In the genomic region with DNA sequence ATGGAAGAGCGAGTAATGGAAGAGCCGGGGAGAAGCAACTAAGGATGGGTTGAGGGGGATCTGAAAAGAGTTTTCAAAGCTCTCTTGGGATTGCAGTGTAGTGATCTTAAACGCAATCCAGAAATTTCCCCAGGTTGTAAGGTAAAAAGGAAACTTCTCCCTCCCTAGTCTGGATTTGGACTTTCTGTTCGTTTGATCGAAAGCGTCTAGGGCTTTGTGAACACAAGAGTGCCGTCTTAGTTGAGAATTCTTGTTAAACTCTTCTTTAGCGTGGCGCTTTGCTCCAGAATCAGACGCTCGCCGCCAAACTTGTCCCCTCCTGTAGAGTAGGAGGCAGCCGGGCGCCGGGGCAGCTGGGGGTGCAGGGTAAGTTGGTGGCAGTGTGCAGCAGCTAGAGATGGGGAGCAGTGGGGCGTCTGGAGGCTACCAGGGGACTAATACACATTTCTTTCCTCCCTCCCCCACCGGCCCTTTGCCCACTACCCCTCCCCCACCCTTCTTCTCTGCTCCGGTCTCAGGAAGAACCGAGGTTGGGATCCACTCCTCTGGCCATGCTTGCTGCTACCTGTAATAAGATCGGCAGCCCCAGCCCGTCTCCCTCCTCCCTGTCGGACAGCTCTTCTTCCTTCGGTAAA, we compare ENCODE assay signal across 8 mouse cellular contexts. TPM values are rescaled to one million over a fixed set of nuclear protein-coding genes. Genes with fewer than 3 reads are reported as not detected.
DNase-seq lines count a peak whose midpoint lies in the region; ATAC-seq and TF ChIP-seq lines count a peak whose summit lies in the region.
"Had no signal": no experiment of that assay in that cellular context is flagged by ENCODE, and none has a peak within 500 bp of the region (broad histone marks: within the 10 kb centered on the region; RNA-seq: fewer than 3 reads in every experiment).

No protein-coding gene starts in this region.

- DNase-seq in lung, adult 18-20 months = no peak
- no peak for DNase-seq in limb, embryonic 14.5 days (ENCODE audit: low spot score)
- DNase-seq in right cerebral cortex, adult 18-20 months = no peak
- no peak for DNase-seq in left cerebral cortex, postnatal 36 days (ENCODE audit: low spot score in 2 of 2)
- DNase-seq: kidney, adult 9 months had no signal

- WGBS in lung, embryonic 16.5 days = under 1% methylated on average over 23 of the region's 23 CpGs
- WGBS in forebrain, embryonic 15.5 days = under 1% methylated on average over 23 of the region's 23 CpGs
- 1% methylated on average over 23 of the region's 23 CpGs for WGBS in limb, embryonic 14.5 days
- 3% methylated on average over 23 of the region's 23 CpGs for WGBS in stomach, embryonic 14.5 days

- no peaks in the 10 kb centered on the region for H3K9me3 ChIP-seq in lung, embryonic 16.5 days (ENCODE audit: control insufficient read depth, low read length)
- H3K9me3 ChIP-seq in forebrain, embryonic 15.5 days = no peaks in the 10 kb centered on the region
- no peaks in the 10 kb centered on the region for H3K9me3 ChIP-seq in limb, embryonic 14.5 days (ENCODE audit: control insufficient read depth, low read length)
- H3K9me3 ChIP-seq in stomach, embryonic 14.5 days (ENCODE audit: control insufficient read depth, low read depth, low read length) = no peaks in the 10 kb centered on the region

- intact Hi-C loops in left cerebral cortex, postnatal 36 days (cut with DNase I) = loop anchor here (2.0 to 5.0 kb wide), 2 partner anchors 389 to 791 kb away; no protein-coding TSS in a partner anchor

- peaks cover 85% of the 10 kb centered on the region for H3K27me3 ChIP-seq in lung, embryonic 16.5 days (ENCODE audit: control insufficient read depth, insufficient read depth, low read depth, low read length)
- peaks cover 40% of the 10 kb centered on the region for H3K27me3 ChIP-seq in forebrain, embryonic 15.5 days
- peaks cover 92% of the 10 kb centered on the region for H3K27me3 ChIP-seq in limb, embryonic 14.5 days (ENCODE audit: control insufficient read depth, insufficient read depth, low read length)
- peaks cover 67% of the 10 kb centered on the region for H3K27me3 ChIP-seq in stomach, embryonic 14.5 days (ENCODE audit: control insufficient read depth, insufficient read depth, low read length)

- no peak for TF ChIP-seq POLR2A in limb, embryonic 14.5 days (IDR thresholded peaks at IDR 0.05; ENCODE audit: borderline replicate concordance, extremely low read depth, insufficient read depth, insufficient read length)

- peak overlapping the region; percentile 33 for H3K4me3 ChIP-seq in lung, embryonic 16.5 days (ENCODE audit: low read length)
- peak overlapping the region; percentile 50 for H3K4me3 ChIP-seq in forebrain, embryonic 15.5 days
- H3K4me3 ChIP-seq in limb, embryonic 14.5 days (replicated peaks; ENCODE audit: low read length) = peak overlapping the region; percentile 42
- peak overlapping the region; percentile 22 for H3K4me3 ChIP-seq in stomach, embryonic 14.5 days (ENCODE audit: low read depth, low read length)

- no peaks in the 10 kb centered on the region for H3K36me3 ChIP-seq in lung, embryonic 16.5 days (ENCODE audit: control insufficient read depth, insufficient read depth, low read length)
- no peaks in the 10 kb centered on the region for H3K36me3 ChIP-seq in forebrain, embryonic 15.5 days
- H3K36me3 ChIP-seq in limb, embryonic 14.5 days (ENCODE audit: control insufficient read depth, insufficient read depth, low read length) = no peaks in the 10 kb centered on the region
- no peaks in the 10 kb centered on the region for H3K36me3 ChIP-seq in stomach, embryonic 14.5 days (ENCODE audit: control insufficient read depth, insufficient read depth, low read length)

- H3K27ac ChIP-seq in lung, embryonic 16.5 days (ENCODE audit: low read length) = no peak overlapping the region
- H3K27ac ChIP-seq in forebrain, embryonic 15.5 days (replicated peaks) = peak overlapping the region; percentile 66
- H3K27ac ChIP-seq in limb, embryonic 14.5 days (replicated peaks; ENCODE audit: low read depth, low read length) = no peak overlapping the region
- no peak overlapping the region for H3K27ac ChIP-seq in stomach, embryonic 14.5 days (ENCODE audit: low read length)

- H3K4me2 ChIP-seq in lung, embryonic 16.5 days (ENCODE audit: low read depth, low read length) = peak overlapping the region; percentile 55
- peak overlapping the region; percentile 76 for H3K4me2 ChIP-seq in forebrain, embryonic 15.5 days (replicated peaks)
- H3K4me2 ChIP-seq in limb, embryonic 14.5 days (replicated peaks; ENCODE audit: low read depth, low read length, severe bottlenecking) = peak overlapping the region; percentile 46
- H3K4me2 ChIP-seq in stomach, embryonic 14.5 days (replicated peaks; ENCODE audit: low read depth, low read length) = peak overlapping the region; percentile 32

- no peak overlapping the region for H3K9ac ChIP-seq in lung, embryonic 16.5 days (ENCODE audit: low read length)
- H3K9ac ChIP-seq in forebrain, embryonic 15.5 days (replicated peaks) = peak overlapping the region; percentile 42
- peak overlapping the region; percentile 43; the same call in 1 of the 2 replicates for H3K9ac ChIP-seq in limb, embryonic 14.5 days (ENCODE audit: low read depth, low read length, severe bottlenecking)
- no peak overlapping the region for H3K9ac ChIP-seq in stomach, embryonic 14.5 days (replicated peaks; ENCODE audit: low read depth, low read length)

- peaks cover 18% of the 10 kb centered on the region for H3K4me1 ChIP-seq in lung, embryonic 16.5 days (replicated peaks; ENCODE audit: control insufficient read depth, insufficient read depth, low read length)
- peaks cover 43% of the 10 kb centered on the region for H3K4me1 ChIP-seq in forebrain, embryonic 15.5 days
- peaks cover 5% of the 10 kb centered on the region for H3K4me1 ChIP-seq in limb, embryonic 14.5 days (ENCODE audit: control insufficient read depth, insufficient read depth, low read length)
- 0 out of 2 replicates have a peak, but pooled peaks cover 6% of the 10 kb centered on the region for H3K4me1 ChIP-seq in stomach, embryonic 14.5 days (ENCODE audit: control insufficient read depth, insufficient read depth, low read length)

- no peak for ATAC-seq in lung, embryonic 16.5 days (ENCODE audit: low read depth)
- no peak for ATAC-seq in forebrain, embryonic 15.5 days (replicated peaks)
- ATAC-seq in limb, embryonic 14.5 days (ENCODE audit: low FRiP score, low read depth) = no peak
- no peak for ATAC-seq in stomach, embryonic 14.5 days (ENCODE audit: insufficient number of reproducible peaks, insufficient read depth, low FRiP score, low read depth)

RNA-seq across cellular contexts. Expression of gene Sp8, which starts 1.8 kb away (rescaled TPM):
- polyA plus RNA-seq in lung, embryonic 16.5 days (2015; fragmentation: Nextera tagmentation; extraction: Ambion mirVana) = 0.03 TPM in 1 of 2 replicates, not detected in the other
- 15.4 and 15.8 TPM in 2 replicates for polyA plus RNA-seq in forebrain, embryonic 15.5 days (2015; fragmentation: Nextera tagmentation; extraction: Ambion mirVana)
- 1.7 and 2.0 TPM in 2 replicates for polyA plus RNA-seq in limb, embryonic 14.5 days (2012; rRNA removed)
- polyA plus RNA-seq in limb, embryonic 14.5 days (2014; fragmentation: Nextera tagmentation; extraction: Ambion mirVana) = 3.8 and 4.1 TPM in 2 replicates
- not detected in 2 replicates for polyA plus RNA-seq in stomach, embryonic 14.5 days (2014; fragmentation: Nextera tagmentation; extraction: Ambion mirVana)
- 1 to 10 TPM; 1.7 to 3.9 TPM for total RNA-seq in left cerebral cortex, postnatal 36 days (2021)

Comparison
In these comparisons a context has a peak if more than half of its experiments do, and no peak if none do; other contexts are left out.
1. H3K9ac ChIP-seq: peak in forebrain, embryonic 15.5 days (single experiment) and limb, embryonic 14.5 days (single experiment); none in lung, embryonic 16.5 days (single experiment) and stomach, embryonic 14.5 days (single experiment).
2. Peak in every context shown above with its lines, with median percentiles within 50 percentile points of each other: H3K4me2 ChIP-seq and H3K4me3 ChIP-seq.